Mouse (Mus musculus) 416B (cell line): ENCODE results near the gene Nipa1.

Experiments
- DNase-seq: peaks from one replicate; pipeline ENCODE4 v3.0.0; 2011; ENCODE audit warnings: low read depth

Gene Nipa1

DNA sequence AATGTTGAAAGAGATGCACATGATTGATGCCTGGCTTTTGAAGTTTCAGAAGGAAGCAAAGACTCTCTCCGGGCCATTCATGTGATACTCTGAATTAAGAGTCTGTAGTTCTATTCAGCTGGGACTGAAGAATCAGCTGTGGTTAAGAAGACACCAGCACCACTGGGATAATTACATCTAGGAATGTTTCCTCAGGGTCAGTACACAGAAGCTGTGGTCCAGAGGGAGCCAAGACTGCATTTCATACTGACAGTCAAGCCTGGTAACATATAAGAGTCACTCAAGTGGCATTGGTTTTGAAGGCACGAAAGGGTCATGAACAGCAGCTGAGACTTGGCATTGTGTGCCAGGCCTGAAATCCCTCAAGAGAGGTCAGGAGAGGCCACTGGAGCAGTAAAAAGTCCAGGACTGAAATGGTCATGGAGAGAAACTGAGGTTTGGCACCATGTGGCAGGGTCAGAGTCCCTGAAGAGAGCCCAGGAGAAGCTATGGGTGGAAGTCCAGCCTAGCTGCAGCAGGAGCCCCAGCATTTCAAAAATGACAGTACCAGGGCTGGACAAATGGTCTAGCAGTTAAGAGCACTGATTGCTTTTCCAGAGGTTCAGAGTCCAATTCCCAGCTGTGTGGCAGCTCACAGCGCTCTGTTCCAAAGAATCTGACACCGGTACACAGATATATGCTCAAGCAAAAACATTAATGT lies 9.3 kb downstream of the Nipa1 start:
- DNase-seq, result no peak

DNA sequence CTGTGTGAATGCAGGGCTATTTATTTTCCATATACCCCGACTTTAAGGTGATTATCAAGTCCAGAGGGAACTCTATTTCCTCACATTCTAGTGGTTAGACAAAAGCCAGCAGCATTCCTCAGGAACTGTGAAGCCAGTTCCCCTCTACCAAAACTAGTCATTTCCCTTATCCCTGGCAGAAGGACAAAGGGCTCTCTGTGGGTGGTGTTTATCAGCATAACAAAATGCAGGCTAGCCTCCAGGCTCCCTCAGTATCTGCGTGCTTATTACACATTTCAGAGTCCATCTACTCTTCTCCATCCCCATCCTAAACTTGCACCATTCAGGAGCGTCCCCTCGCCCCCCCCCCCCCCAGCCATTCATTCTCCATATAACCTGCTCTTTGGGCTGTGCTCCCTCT lies 20.8 kb downstream of the Nipa1 start:
- DNase-seq, result no peak

- no peak for DNase-seq
Measured at GRCm38 (mm10) chr7:55995013-55995412, 24.7 kb downstream of the Nipa1 start.

GRCm38 (mm10) chr7:55991858-55992257 lies 27.9 kb downstream of the Nipa1 start:
- no peak for DNase-seq

DNA sequence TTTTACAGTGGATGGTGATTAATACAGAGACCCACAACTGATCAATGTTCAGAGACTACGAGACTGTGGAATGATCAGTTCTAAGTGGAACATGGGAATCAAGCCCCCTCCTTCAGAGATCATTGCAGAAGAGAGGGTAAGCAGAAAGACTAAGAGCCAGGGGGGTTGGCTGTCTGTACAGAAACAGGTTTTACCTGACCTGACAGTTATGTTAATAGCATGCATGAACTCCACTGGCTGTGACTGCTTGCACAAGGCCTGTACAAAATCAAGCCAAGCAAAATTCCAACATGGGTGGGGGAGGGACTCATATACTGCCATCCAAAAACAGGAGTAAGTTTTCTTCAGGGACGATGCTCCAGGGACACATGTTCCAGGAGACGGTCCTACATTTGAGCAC lies 28.6 kb downstream of the Nipa1 start:
- DNase-seq, result no peak

DNA sequence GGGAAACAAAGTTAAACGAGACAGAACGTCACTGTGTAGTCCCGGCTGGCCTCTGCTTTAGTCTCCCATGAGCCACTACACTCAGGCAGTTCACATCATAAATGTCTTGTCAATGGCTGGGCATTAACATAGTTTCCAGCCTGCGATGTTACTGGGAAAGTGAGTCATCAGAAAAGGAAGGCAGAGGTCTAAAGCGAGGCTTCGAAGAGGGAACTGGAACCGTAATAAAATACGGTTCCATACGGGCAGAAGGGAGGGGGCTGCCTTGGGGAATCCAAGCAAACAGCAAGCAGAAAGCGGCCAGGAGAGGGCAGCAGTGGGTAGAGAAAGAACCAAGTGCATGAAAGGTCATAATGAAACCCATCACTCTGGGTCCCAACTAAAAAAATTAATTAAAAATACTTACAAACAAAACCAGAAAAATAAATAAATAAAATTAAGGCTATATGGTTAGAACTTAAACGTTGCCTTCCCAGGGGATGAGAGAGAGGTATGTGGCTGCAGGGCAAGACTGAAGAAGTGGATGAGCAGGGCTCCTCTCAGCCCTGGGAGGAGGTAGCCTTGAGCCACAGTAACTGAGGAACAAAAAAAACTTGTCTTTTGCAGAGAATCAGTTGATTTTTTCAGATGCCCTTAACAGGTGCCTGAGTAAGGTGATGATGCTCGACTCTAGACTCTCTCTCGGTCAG lies 33.1 kb downstream of the Nipa1 start:
- peak; percentile 91 for DNase-seq

GRCm38 (mm10) chr7:55984754-55985153 lies 35.0 kb downstream of the Nipa1 start:
- no peak for DNase-seq

- no peak for DNase-seq
Measured at GRCm38 (mm10) chr7:55983107-55983506, 36.6 kb downstream of the Nipa1 start.

DNA sequence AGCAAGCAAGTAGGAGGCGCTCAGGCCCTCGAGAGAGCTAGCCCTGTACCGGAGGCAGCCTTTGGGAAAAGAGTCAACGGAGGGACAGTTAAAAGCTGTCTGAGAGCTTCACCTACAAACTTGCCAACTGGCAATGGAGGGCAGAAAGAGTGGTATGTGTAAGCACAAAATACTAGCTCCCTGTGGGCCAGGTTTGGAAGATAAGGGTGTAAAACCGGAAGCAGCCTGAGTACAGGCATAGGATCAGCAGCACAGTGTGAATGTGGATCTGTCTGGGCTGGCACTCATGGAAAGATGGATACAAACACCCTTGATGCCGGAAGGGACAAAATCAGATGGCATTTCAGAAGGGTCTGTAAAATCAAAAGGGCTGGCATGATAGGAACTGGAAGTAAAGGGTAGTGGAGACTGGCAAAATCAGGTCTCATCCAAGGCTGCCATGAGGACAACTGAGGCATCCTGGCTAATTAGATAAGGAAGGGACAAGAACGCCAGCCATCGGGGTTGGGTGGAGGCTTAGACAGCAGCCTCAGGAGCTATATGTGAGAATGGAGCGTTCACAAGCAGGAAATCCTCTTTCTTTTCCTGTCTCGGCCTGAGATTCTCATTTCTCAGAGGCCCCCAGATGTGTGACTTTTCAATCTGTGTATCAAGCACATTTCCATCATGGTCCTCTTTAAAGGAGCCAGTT lies 37.6 kb downstream of the Nipa1 start:
- no peak for DNase-seq

DNA sequence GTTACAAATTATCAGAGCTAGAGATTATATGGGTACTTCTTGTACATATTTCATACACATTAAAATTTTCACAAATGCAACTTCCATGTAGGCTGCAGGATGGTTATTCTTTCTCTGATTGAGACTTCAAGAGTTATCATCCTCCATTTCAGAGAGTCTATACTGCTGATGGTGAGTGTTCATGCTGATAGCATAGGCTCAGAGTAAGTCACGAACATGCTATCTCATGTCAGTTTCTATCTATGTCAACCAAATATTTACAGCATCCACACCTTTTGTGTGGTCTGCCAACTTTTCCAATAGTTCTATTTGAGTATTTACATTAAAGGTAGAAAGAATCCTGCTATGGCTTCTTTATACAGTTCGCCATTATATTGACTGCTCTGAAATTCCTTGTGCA lies 38.2 kb downstream of the Nipa1 start:
- DNase-seq, result no peak

DNA sequence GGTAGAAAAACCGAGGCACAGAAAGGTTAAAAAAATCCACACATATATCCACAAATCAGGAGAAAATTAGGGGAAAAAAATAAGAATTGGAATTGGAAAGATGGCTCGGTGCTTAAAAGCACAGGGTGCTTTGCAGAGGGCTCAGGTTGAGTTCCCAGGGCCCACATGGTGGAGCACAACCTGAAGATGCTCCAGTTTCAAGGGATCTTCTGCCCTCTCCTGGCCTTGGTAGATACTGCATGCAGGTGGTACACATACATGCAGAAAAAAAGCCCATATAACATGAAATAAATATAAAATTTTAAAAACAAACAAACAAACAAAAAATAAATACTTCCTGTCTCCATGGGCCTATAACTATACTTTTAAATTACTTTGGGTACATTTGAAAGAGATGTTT lies 45.3 kb downstream of the Nipa1 start:
- DNase-seq, result peak; percentile 25

DNA sequence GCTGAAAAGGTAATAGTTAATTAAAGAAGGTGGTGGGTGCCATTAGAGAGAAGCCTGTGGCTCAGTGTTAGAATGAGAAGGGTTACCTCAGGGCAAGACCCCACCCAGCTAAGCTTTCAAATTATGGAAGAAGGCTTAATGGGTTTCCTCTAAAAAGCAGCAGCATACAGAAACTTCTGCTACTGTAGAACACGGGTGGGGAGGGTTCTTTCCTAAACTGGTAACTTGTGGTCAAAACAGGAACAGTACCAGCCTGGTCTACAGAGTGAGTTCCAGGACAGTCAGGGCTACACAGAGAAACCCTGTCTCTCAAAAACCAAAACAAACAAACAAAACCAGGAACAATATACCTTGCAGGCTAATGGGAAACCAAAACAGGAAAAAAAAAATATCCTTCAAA lies 50.3 kb downstream of the Nipa1 start:
- peak; percentile 66 for DNase-seq

DNA sequence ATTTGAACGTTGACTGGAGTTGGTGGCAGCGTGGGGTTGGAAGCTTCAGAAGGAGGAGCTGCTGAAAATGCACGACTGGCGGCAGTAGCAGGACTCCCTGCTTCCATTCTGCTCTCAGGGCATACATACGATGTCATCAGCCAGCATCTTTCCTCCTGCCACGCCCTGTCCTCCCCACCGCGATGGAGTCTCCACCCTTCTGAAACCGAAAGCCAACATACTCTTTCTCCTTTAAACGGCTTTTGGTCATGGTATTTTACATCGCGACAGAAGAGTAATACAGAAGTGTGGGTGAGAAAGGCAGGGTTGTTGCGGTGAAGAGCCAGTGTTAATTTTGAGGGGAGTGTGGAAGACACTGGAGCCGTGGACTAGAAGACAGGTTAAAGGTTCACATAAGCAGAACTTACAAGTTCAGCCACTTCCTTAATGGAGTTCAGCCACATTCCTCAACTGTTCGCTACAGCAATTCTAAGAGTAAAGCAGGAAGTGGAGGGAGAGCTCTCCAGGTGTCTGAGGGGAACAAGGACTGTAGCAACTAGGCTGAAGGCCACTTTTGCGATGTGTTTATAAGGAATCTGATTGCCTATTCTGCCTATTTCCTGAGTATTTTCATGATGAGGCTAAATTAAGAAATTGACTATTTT lies 51.4 kb downstream of the Nipa1 start:
- peak; percentile 92 for DNase-seq

DNA sequence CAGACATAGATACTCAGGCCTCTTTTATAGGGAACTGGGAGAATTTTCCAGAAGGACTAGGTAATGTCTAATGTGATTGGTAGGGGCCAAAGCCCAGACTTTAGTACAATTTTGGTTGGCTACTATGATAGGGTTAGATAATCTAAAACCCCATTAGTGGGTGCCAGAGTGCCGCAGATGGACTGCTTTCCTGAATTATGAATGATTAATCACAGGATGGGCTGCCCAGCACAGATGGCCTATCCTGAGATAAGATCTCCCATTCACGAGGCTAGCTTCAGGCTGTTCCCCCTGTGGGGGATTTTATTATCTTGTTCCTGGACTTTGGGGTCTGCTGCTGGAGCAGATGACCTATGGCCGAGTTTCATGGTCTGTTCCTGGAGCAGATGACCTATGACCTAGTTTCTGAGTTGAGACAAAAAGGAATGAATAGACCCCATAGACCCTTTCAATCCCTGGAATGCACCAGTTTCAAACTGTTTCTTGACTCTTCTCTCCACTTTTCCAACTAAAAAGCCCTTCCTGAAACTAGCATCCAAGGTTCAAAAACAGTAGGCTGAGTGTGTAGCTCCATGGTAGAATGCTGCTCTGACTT lies 52.8 kb downstream of the Nipa1 start:
- peak; percentile 67 for DNase-seq

DNA sequence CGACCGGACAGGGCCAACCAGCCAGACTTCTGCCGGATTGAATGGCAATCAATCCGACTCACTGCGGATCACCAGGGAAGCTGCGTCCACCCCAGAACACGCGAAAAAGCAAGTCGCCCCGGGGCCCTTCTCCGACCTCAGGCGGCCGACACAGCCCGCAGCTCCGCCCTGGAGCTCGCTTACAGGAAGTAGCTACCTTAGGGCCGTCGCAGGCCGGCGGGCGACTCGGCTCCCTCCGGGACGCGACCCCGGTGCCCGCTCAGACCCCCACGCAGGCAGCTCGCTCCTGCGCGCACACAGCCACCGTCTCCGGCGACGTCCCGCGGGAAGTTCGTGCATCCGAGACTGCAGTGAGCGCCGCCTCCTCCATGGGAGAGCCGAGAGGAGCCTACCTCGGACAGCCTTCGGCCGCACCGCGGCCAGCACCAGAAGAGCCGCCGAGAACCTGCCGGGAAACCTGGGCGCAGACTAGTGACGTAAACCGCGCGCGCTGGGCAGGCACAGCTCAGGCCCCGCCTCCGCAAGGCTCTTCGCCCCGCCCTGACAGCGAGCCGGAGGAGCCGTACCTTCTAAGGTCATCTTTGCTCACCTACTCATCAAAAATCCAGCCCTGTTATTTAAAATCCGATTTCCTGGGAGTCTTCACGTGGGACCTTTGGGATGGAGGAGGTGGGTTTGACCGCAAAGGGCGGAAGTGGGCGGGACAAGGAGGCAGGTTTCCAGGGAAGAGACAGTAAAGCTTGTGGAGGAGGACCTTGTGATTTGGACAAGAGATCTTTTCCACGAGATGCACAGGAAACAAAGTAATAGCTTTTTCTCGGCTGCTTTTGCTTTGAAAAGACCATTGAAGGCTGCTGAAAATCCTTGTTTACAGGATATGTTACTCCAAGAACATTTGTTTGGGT lies 57.5 kb downstream of the Nipa1 start, which contains the start of gene Nipa2:
Gene Nipa2 (minus strand): TSS at position 473 of the 905 bp plus-strand sequence.
- DNase-seq, result peak; percentile 94

GRCm38 (mm10) chr7:55960506-55960905 lies 59.2 kb downstream of the Nipa1 start:
- no peak for DNase-seq

DNA sequence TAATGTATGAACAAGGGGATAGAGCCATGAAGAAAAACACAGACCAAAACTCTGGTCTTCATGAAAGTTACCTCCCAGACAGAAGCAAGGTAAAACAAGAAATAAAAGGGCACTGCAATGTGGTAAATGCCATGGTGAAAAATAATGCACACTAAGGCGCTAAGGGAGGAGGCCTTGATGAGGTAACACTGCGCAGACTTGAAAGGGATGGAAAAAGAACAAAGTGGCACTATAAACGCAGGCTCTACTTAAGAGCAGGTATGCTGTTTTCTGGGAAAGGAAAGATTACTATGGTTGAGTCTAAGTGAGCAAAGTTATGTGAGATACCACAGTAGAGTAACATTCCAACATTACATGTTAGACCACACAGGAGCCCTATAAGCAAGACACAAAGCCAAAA lies 60.0 kb downstream of the Nipa1 start:
- no peak for DNase-seq

DNA sequence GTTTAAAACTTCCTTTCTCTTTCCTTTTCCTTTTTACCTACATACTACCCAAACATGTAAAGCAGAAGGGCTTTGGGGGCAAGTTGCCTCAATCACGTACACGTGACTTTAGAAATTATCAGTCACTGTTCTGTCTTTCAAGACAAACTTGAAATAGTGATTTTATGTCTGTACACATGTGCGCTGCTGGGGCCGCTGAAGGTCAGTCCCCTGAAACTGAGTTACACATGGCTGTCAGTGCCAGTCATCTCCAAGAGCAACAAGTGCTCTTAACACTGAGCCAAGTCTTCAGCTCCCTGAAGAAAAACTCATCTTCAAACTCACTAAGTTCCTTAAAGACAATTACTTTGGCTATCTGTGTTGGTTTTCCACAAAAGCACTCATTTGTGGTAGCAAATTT lies 61.8 kb downstream of the Nipa1 start:
- DNase-seq, result no peak

DNA sequence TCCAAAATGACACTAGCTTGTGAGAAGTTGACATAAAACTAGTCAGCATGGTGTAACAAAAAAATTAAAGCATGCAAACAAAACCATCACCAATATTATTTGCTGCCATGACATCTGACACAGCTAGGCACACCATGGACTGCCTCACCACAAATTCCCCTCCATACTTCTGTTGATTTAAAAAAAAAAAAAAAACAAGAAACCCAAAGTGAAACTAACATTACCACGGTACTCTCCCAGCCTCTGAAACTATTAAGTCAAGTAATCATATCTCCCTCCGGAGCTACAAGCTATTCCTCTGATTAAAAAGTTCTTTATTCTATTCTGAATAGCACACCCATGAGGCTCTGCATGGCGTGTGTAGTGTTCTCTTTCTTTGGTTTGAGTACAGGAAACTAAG lies 62.6 kb downstream of the Nipa1 start:
- no peak for DNase-seq

GRCm38 (mm10) chr7:55956054-55956453 lies 63.7 kb downstream of the Nipa1 start:
- no peak for DNase-seq

- DNase-seq, result no peak
Measured at GRCm38 (mm10) chr7:55938341-55938740, 81.4 kb downstream of the Nipa1 start.
